Mouse (Mus musculus) midbrain, embryonic 11.5 days (tissue): Measurements from ENCODE around the gene Epha5. TPM values are rescaled to one million over a fixed set of nuclear protein-coding genes. Genes with fewer than 3 reads are reported as not detected.

ENCODE experiments used
- ATAC-seq: fragments of 200-750 bp; cut with Nextera tagmentation; 2 replicates; pipeline ENCODE4 v1.8.0; 2017; ENCODE audit warnings: moderate TSS enrichment, moderate library complexity; ENCODE audit not compliant: low FRiP score
- DNase-seq: peaks from one replicate; pipeline ENCODE4 v3.0.0; 2015; ENCODE audit warnings: low spot score; ENCODE audit errors: missing footprints
- H3K27ac ChIP-seq: fragments of 300-500 bp; sonication (generic); 2 replicates; pipeline ENCODE4 v1.5.1; 2014; ENCODE audit warnings: low read depth, low read length
- H3K27me3 ChIP-seq: fragments of 300-500 bp; sonication (generic); 2 replicates; pipeline ENCODE4 v1.6.1; 2014; ENCODE audit warnings: mild to moderate bottlenecking, low read length, moderate library complexity, mixed read lengths; ENCODE audit not compliant: control insufficient read depth, insufficient read depth
- H3K36me3 ChIP-seq: fragments of 300-500 bp; sonication (generic); 2 replicates; pipeline ENCODE4 v1.6.1; 2014; ENCODE audit warnings: mild to moderate bottlenecking, low read length, moderate library complexity, mixed read lengths; ENCODE audit not compliant: control insufficient read depth, insufficient read depth
- H3K4me1 ChIP-seq: fragments of 300-500 bp; sonication (generic); 2 replicates; pipeline ENCODE4 v1.6.1; 2014; ENCODE audit warnings: low read length; ENCODE audit not compliant: control insufficient read depth, insufficient read depth
- H3K4me2 ChIP-seq: fragments of 300-500 bp; sonication (generic); 2 replicates; pipeline ENCODE4 v1.6.1; 2014; ENCODE audit warnings: mild to moderate bottlenecking, moderate library complexity
- H3K4me3 ChIP-seq: fragments of 300-500 bp; sonication (generic); 2 replicates; pipeline ENCODE4 v1.5.1; 2014; ENCODE audit warnings: low read depth, low read length
- H3K9ac ChIP-seq: fragments of 300-500 bp; sonication (generic); 2 replicates; pipeline ENCODE4 v1.6.1; 2014; ENCODE audit warnings: low read length
- H3K9me3 ChIP-seq: fragments of 300-500 bp; sonication (generic); 2 replicates; pipeline ENCODE4 v1.6.1; 2016; ENCODE audit warnings: low read length; ENCODE audit not compliant: control insufficient read depth
- WGBS: fragments of 180-500 bp; shearing (Covaris S2); extraction: QIAGEN DNeasy Blood & Tissue Kit; methylation state at CpG from one replicate; pipeline ENCODE4 v1.1.7; 2014; 5-methylcytosine and 5-hydroxymethylcytosine counted together
- polyA plus RNA-seq: library from polyadenylated mRNA; unstranded; fragments of >200 nt; fragmentation: Nextera tagmentation; extraction: Ambion mirVana; gene quantifications from 2 replicates; pipeline ENCODE4 v1.2.1, GENCODE M21; 2014

Gene Epha5
- polyA plus RNA-seq, 1 experiment from 2014 or later: 26.7 TPM

- WGBS: 62% methylated on average over 6 of the region's 6 CpGs
- Histone ChIP-seq H3K4me2 (no peak overlapping the region), H3K9ac (no peak overlapping the region), H3K27ac (no peak overlapping the region), H3K4me1 (no peaks in the 10 kb centered on the region), H3K4me3 (no peak overlapping the region), H3K36me3 (no peaks in the 10 kb centered on the region), H3K27me3 (no peaks in the 10 kb centered on the region), H3K9me3 (no peaks in the 10 kb centered on the region)
- DNase-seq (peak; percentile 70), ATAC-seq (no peak)
Observed at GRCm38 (mm10) chr5:84081321-84081720, 335.9 kb downstream of the Epha5 start.

GRCm38 (mm10) chr5:84070976-84071375 is 346.2 kb downstream of the Epha5 start:
- DNase-seq (no peak), ATAC-seq (no peak)
- Histone ChIP-seq H3K4me2 (no peak overlapping the region), H3K4me3 (no peak overlapping the region), H3K9me3 (no peaks in the 10 kb centered on the region), H3K27me3 (no peaks in the 10 kb centered on the region), H3K36me3 (no peaks in the 10 kb centered on the region), H3K27ac (no peak overlapping the region), H3K4me1 (no peaks in the 10 kb centered on the region), H3K9ac (no peak overlapping the region)
- 89% methylated on average over 7 of the region's 7 CpGs for WGBS

GRCm38 (mm10) chr5:84053880-84054279 is 363.3 kb downstream of the Epha5 start:
- Histone ChIP-seq H3K27ac (no peak overlapping the region), H3K9me3 (no peaks in the 10 kb centered on the region), H3K27me3 (no peaks in the 10 kb centered on the region), H3K4me3 (no peak overlapping the region), H3K4me2 (no peak overlapping the region), H3K4me1 (no peaks in the 10 kb centered on the region), H3K36me3 (no peaks in the 10 kb centered on the region), H3K9ac (no peak overlapping the region)
- DNase-seq (no peak), ATAC-seq (no peak)
- WGBS: 88% methylated on average over 2 of the region's 2 CpGs

GRCm38 (mm10) chr5:84037250-84037963 is 379.8 kb downstream of the Epha5 start:
- 91% methylated on average over 1 of the region's 1 CpGs for WGBS
- ATAC-seq (no peak), DNase-seq (no peak)
- H3K9me3 ChIP-seq: no peaks in the 10 kb centered on the region
- no peak overlapping the region for H3K4me2 ChIP-seq
- no peaks in the 10 kb centered on the region for H3K27me3 ChIP-seq
- H3K4me3 ChIP-seq: no peak overlapping the region
- no peak overlapping the region for H3K27ac ChIP-seq
- no peak overlapping the region for H3K9ac ChIP-seq
- no peaks in the 10 kb centered on the region for H3K4me1 ChIP-seq
- H3K36me3 ChIP-seq: no peaks in the 10 kb centered on the region
